Mouse (Mus musculus): ENCODE data around the gene Avpr2. TPM values are rescaled to one million over a fixed set of nuclear protein-coding genes. Genes with fewer than 3 reads are reported as not detected.
A peak's percentile ranks its signal among the peaks of the same experiment; 100 is the strongest.

Avpr2 gene
- polyA plus RNA-seq, 2 experiments, result not detected

- Histone ChIP-seq H3K9ac (ENCODE audit: low read depth, low read length, severe bottlenecking) (no peak overlapping the region; the same call in 1 of the 2 replicates), H3K27me3 (ENCODE audit: control insufficient read depth, insufficient read depth, low read length) (no peaks in the 10 kb centered on the region), H3K4me2 (replicated peaks; ENCODE audit: low read depth, low read length, severe bottlenecking) (peak overlapping the region; percentile 59), H3K36me3 (ENCODE audit: control insufficient read depth, insufficient read depth, low read length) (peaks cover 21% of the 10 kb centered on the region), H3K4me3 (replicated peaks; ENCODE audit: low read length) (peak overlapping the region; percentile 52), H3K4me1 (ENCODE audit: control insufficient read depth, insufficient read depth, low read length) (no peaks in the 10 kb centered on the region), H3K27ac (replicated peaks; ENCODE audit: low read depth, low read length) (no peak overlapping the region), H3K9me3 (ENCODE audit: control insufficient read depth, low read length) (no peaks in the 10 kb centered on the region)
- ATAC-seq (ENCODE audit: low FRiP score, low read depth), result no peak
- WGBS, result 72% methylated on average over 8 of the region's 8 CpGs
- no peak for DNase-seq (ENCODE audit: low spot score)
- no peak for TF ChIP-seq POLR2A (IDR thresholded peaks at IDR 0.05; ENCODE audit: borderline replicate concordance, extremely low read depth, insufficient read depth, insufficient read length)
These were observed 30.6 kb downstream of the Avpr2 start for GRCm38 (mm10) chrX:73922550-73922882.

GRCm38 (mm10) chrX:73930402-73931062 lies 38.6 kb downstream of the Avpr2 start, which contains the start of gene Renbp:
TSS of gene Renbp (minus strand) at chrX:73930850.
- Histone ChIP-seq H3K9ac (ENCODE audit: low read depth, low read length, severe bottlenecking) (0 out of 2 replicates have a peak within 1 kb of the TSS, but pooled peaks have one; percentile 12), H3K27ac (replicated peaks; ENCODE audit: low read depth, low read length) (no peak within 1 kb of the TSS), H3K4me1 (ENCODE audit: control insufficient read depth, insufficient read depth, low read length) (no peaks in the 10 kb centered on the region), H3K36me3 (ENCODE audit: control insufficient read depth, insufficient read depth, low read length) (no peaks in the 10 kb centered on the region), H3K4me2 (replicated peaks; ENCODE audit: low read depth, low read length, severe bottlenecking) (peak within 1 kb of the TSS; percentile 38), H3K9me3 (ENCODE audit: control insufficient read depth, low read length) (no peaks in the 10 kb centered on the region), H3K4me3 (replicated peaks; ENCODE audit: low read length) (peak within 1 kb of the TSS; percentile 28), H3K27me3 (ENCODE audit: control insufficient read depth, insufficient read depth, low read length) (no peaks in the 10 kb centered on the region)
- no peak for TF ChIP-seq POLR2A (IDR thresholded peaks at IDR 0.05; ENCODE audit: borderline replicate concordance, extremely low read depth, insufficient read depth, insufficient read length)
- peak; percentile 86 for ATAC-seq (ENCODE audit: low FRiP score, low read depth)
- WGBS, result 46% methylated on average over 17 of the region's 17 CpGs
- DNase-seq (ENCODE audit: low spot score), result peak; percentile 70

GRCm38 (mm10) chrX:73931871-73932270 lies 40.0 kb downstream of the Avpr2 start:
- Histone ChIP-seq H3K4me1 (ENCODE audit: control insufficient read depth, insufficient read depth, low read length) (no peaks in the 10 kb centered on the region), H3K27ac (replicated peaks; ENCODE audit: low read depth, low read length) (no peak overlapping the region), H3K4me3 (replicated peaks; ENCODE audit: low read length) (no peak overlapping the region), H3K9ac (ENCODE audit: low read depth, low read length, severe bottlenecking) (no peak overlapping the region), H3K36me3 (ENCODE audit: control insufficient read depth, insufficient read depth, low read length) (no peaks in the 10 kb centered on the region), H3K9me3 (ENCODE audit: control insufficient read depth, low read length) (no peaks in the 10 kb centered on the region), H3K27me3 (ENCODE audit: control insufficient read depth, insufficient read depth, low read length) (no peaks in the 10 kb centered on the region), H3K4me2 (replicated peaks; ENCODE audit: low read depth, low read length, severe bottlenecking) (no peak overlapping the region)
- no peak for DNase-seq (ENCODE audit: low spot score)
- WGBS, result 77% methylated on average over 2 of the region's 2 CpGs
- no peak for ATAC-seq (ENCODE audit: low FRiP score, low read depth)
- TF ChIP-seq POLR2A (IDR thresholded peaks at IDR 0.05; ENCODE audit: borderline replicate concordance, extremely low read depth, insufficient read depth, insufficient read length), result no peak

- Histone ChIP-seq H3K36me3 (ENCODE audit: control insufficient read depth, insufficient read depth, low read length) (peaks cover 42% of the 10 kb centered on the region), H3K27me3 (ENCODE audit: control insufficient read depth, insufficient read depth, low read length) (no peaks in the 10 kb centered on the region), H3K4me3 (replicated peaks; ENCODE audit: low read length) (no peak overlapping the region), H3K9ac (ENCODE audit: low read depth, low read length, severe bottlenecking) (no peak overlapping the region), H3K27ac (replicated peaks; ENCODE audit: low read depth, low read length) (no peak overlapping the region), H3K9me3 (ENCODE audit: control insufficient read depth, low read length) (no peaks in the 10 kb centered on the region), H3K4me1 (ENCODE audit: control insufficient read depth, insufficient read depth, low read length) (no peaks in the 10 kb centered on the region), H3K4me2 (replicated peaks; ENCODE audit: low read depth, low read length, severe bottlenecking) (no peak overlapping the region)
- 76% methylated on average over 2 of the region's 2 CpGs for whole genome bisulfite sequencing
- DNase-seq (ENCODE audit: low spot score) (no peak), ATAC-seq (ENCODE audit: low FRiP score, low read depth) (no peak)
- no peak for TF ChIP-seq POLR2A (IDR thresholded peaks at IDR 0.05; ENCODE audit: borderline replicate concordance, extremely low read depth, insufficient read depth, insufficient read length)
These were observed 50.0 kb downstream of the Avpr2 start for GRCm38 (mm10) chrX:73941860-73942259.

GRCm38 (mm10) chrX:73942294-73942693 lies 50.4 kb downstream of the Avpr2 start:
- Histone ChIP-seq H3K4me1 (ENCODE audit: control insufficient read depth, insufficient read depth, low read length) (no peaks in the 10 kb centered on the region), H3K9ac (ENCODE audit: low read depth, low read length, severe bottlenecking) (no peak overlapping the region), H3K4me2 (replicated peaks; ENCODE audit: low read depth, low read length, severe bottlenecking) (no peak overlapping the region), H3K36me3 (ENCODE audit: control insufficient read depth, insufficient read depth, low read length) (peaks cover 46% of the 10 kb centered on the region), H3K4me3 (replicated peaks; ENCODE audit: low read length) (no peak overlapping the region), H3K9me3 (ENCODE audit: control insufficient read depth, low read length) (no peaks in the 10 kb centered on the region), H3K27ac (replicated peaks; ENCODE audit: low read depth, low read length) (no peak overlapping the region), H3K27me3 (ENCODE audit: control insufficient read depth, insufficient read depth, low read length) (no peaks in the 10 kb centered on the region)
- WGBS, result 79% methylated on average over 2 of the region's 2 CpGs
- no peak for TF ChIP-seq POLR2A (IDR thresholded peaks at IDR 0.05; ENCODE audit: borderline replicate concordance, extremely low read depth, insufficient read depth, insufficient read length)
- DNase-seq (ENCODE audit: low spot score) (no peak), ATAC-seq (ENCODE audit: low FRiP score, low read depth) (no peak)

Other genes with a start within 250 kb of the Avpr2 start
- 27.4 and 34.4 TPM in 2 replicates for gene Pnck, start 232.0 kb upstream of the Avpr2 start, polyA plus RNA-seq (2012; rRNA removed)
- 20.9 and 22.7 TPM in 2 replicates for gene Pnck, start 232.0 kb upstream of the Avpr2 start, polyA plus RNA-seq (2014; fragmentation: Nextera tagmentation; extraction: Ambion mirVana)
- gene Slc6a8, start 219.0 kb upstream of the Avpr2 start, polyA plus RNA-seq (2012; rRNA removed), result 71.9 and 98.9 TPM in 2 replicates
- 11.9 and 12.5 TPM in 2 replicates for gene Slc6a8, start 219.0 kb upstream of the Avpr2 start, polyA plus RNA-seq (2014; fragmentation: Nextera tagmentation; extraction: Ambion mirVana)
- 82.5 and 97.4 TPM in 2 replicates for gene Bcap31, start 175.9 kb upstream of the Avpr2 start, polyA plus RNA-seq (2012; rRNA removed)
- 235 and 239 TPM in 2 replicates for gene Bcap31, start 175.9 kb upstream of the Avpr2 start, polyA plus RNA-seq (2014; fragmentation: Nextera tagmentation; extraction: Ambion mirVana)
- 20.2 and 25.3 TPM in 2 replicates for gene Abcd1, start 175.5 kb upstream of the Avpr2 start, polyA plus RNA-seq (2012; rRNA removed)
- gene Abcd1, start 175.5 kb upstream of the Avpr2 start, polyA plus RNA-seq (2014; fragmentation: Nextera tagmentation; extraction: Ambion mirVana), result 15.2 and 16.8 TPM in 2 replicates
- 1.9 and 2.7 TPM in 2 replicates for gene Plxnb3, start 135.0 kb upstream of the Avpr2 start, polyA plus RNA-seq (2012; rRNA removed)
- gene Plxnb3, start 135.0 kb upstream of the Avpr2 start, polyA plus RNA-seq (2014; fragmentation: Nextera tagmentation; extraction: Ambion mirVana), result 0.62 and 0.82 TPM in 2 replicates
- 46.4 and 48.0 TPM in 2 replicates for gene Srpk3, start 117.7 kb upstream of the Avpr2 start, polyA plus RNA-seq (2012; rRNA removed)
- gene Srpk3, start 117.7 kb upstream of the Avpr2 start, polyA plus RNA-seq (2014; fragmentation: Nextera tagmentation; extraction: Ambion mirVana), result 22.2 and 31.0 TPM in 2 replicates
- 366 and 388 TPM in 2 replicates for gene Idh3g, start 105.2 kb upstream of the Avpr2 start, polyA plus RNA-seq (2012; rRNA removed)
- gene Idh3g, start 105.2 kb upstream of the Avpr2 start, polyA plus RNA-seq (2014; fragmentation: Nextera tagmentation; extraction: Ambion mirVana), result 217 and 220 TPM in 2 replicates
- gene Ssr4, start 105.1 kb upstream of the Avpr2 start, polyA plus RNA-seq (2012; rRNA removed), result 284 and 305 TPM in 2 replicates
- 254 and 292 TPM in 2 replicates for gene Ssr4, start 105.1 kb upstream of the Avpr2 start, polyA plus RNA-seq (2014; fragmentation: Nextera tagmentation; extraction: Ambion mirVana)
- 20.9 and 22.0 TPM in 2 replicates for gene Pdzd4, start 67.1 kb upstream of the Avpr2 start, polyA plus RNA-seq (2012; rRNA removed)
- 1.4 and 1.5 TPM in 2 replicates for gene Pdzd4, start 67.1 kb upstream of the Avpr2 start, polyA plus RNA-seq (2014; fragmentation: Nextera tagmentation; extraction: Ambion mirVana)
- 7.8 and 8.6 TPM in 2 replicates for gene L1cam, start 4.0 kb downstream of the Avpr2 start, polyA plus RNA-seq (2012; rRNA removed)
- 2.9 and 4.6 TPM in 2 replicates for gene L1cam, start 4.0 kb downstream of the Avpr2 start, polyA plus RNA-seq (2014; fragmentation: Nextera tagmentation; extraction: Ambion mirVana)
- 8.8 and 9.3 TPM in 2 replicates for gene Arhgap4, start 29.8 kb downstream of the Avpr2 start, polyA plus RNA-seq (2012; rRNA removed)
- 2.7 and 3.7 TPM in 2 replicates for gene Arhgap4, start 29.8 kb downstream of the Avpr2 start, polyA plus RNA-seq (2014; fragmentation: Nextera tagmentation; extraction: Ambion mirVana)
- 114 and 128 TPM in 2 replicates for gene Naa10, start 29.8 kb downstream of the Avpr2 start, polyA plus RNA-seq (2012; rRNA removed)
- gene Naa10, start 29.8 kb downstream of the Avpr2 start, polyA plus RNA-seq (2014; fragmentation: Nextera tagmentation; extraction: Ambion mirVana), result 112 and 117 TPM in 2 replicates
- 29.6 and 33.7 TPM in 2 replicates for gene Renbp, start 38.7 kb downstream of the Avpr2 start, polyA plus RNA-seq (2012; rRNA removed)
- 34.0 and 39.3 TPM in 2 replicates for gene Renbp, start 38.7 kb downstream of the Avpr2 start, polyA plus RNA-seq (2014; fragmentation: Nextera tagmentation; extraction: Ambion mirVana)
- gene Hcfc1, start 74.3 kb downstream of the Avpr2 start, polyA plus RNA-seq (2012; rRNA removed), result 71.7 and 93.7 TPM in 2 replicates
- gene Hcfc1, start 74.3 kb downstream of the Avpr2 start, polyA plus RNA-seq (2014; fragmentation: Nextera tagmentation; extraction: Ambion mirVana), result 65.3 and 71.2 TPM in 2 replicates
- gene Irak1, start 131.8 kb downstream of the Avpr2 start, polyA plus RNA-seq (2012; rRNA removed), result 86.0 and 123 TPM in 2 replicates
- 49.6 and 52.6 TPM in 2 replicates for gene Irak1, start 131.8 kb downstream of the Avpr2 start, polyA plus RNA-seq (2014; fragmentation: Nextera tagmentation; extraction: Ambion mirVana)
- gene Opn1mw, start 235.4 kb downstream of the Avpr2 start, polyA plus RNA-seq (2012; rRNA removed), result not detected in 2 replicates
- not detected in 2 replicates for gene Opn1mw, start 235.4 kb downstream of the Avpr2 start, polyA plus RNA-seq (2014; fragmentation: Nextera tagmentation; extraction: Ambion mirVana)
- 12.3 and 13.0 TPM in 2 replicates for gene Mecp2, start 243.3 kb downstream of the Avpr2 start, polyA plus RNA-seq (2012; rRNA removed)
- gene Mecp2, start 243.3 kb downstream of the Avpr2 start, polyA plus RNA-seq (2014; fragmentation: Nextera tagmentation; extraction: Ambion mirVana), result 9.0 and 11.1 TPM in 2 replicates

Measured in limb, embryonic 14.5 days (tissue).